Mouse (Mus musculus) monocyte, adult 5-6 weeks (primary cell): ENCODE results near the gene Dand5. TPM values are rescaled to one million over a fixed set of nuclear protein-coding genes. Genes with fewer than 3 reads are reported as not detected.
A peak's percentile ranks its signal among the peaks of the same experiment; 100 is the strongest.

Source experiments
- ATAC-seq: fragments of 153-309, 156-312 bp; replicated peaks from 2 replicates; pipeline ENCODE4 v1.8.0; 2017; ENCODE audit warnings: mild to moderate bottlenecking; ENCODE audit not compliant: low TSS enrichment, insufficient number of reproducible peaks, severe bottlenecking, poor library complexity, low FRiP score
- total RNA-seq: library from RNA; stranded (forward); fragments of 200-1000, 200-491, 200-594 nt; gene quantifications from 3 replicates; pipeline ENCODE4 v1.2.3, GENCODE M21; 2017

The Dand5 gene
- 3.6 to 4.0 TPM (median 3.8 TPM) in 3 replicates for total RNA-seq

- no peak for ATAC-seq
Observed at GRCm38 (mm10) chr8:84822723-84823122, at the start of gene Dand5. TSS of gene Dand5 (minus strand) at chr8:84822823.

- peak; percentile 62 for ATAC-seq
Observed at GRCm38 (mm10) chr8:84871376-84872308, 49.0 kb upstream of the Dand5 start, which contains the start of gene Syce2. TSS of gene Syce2 (plus strand) at chr8:84872111.

GRCm38 (mm10) chr8:84856864-84857441, 34.3 kb upstream of the Dand5 start, which contains the start of gene Farsa:
TSS of gene Farsa (plus strand) at chr8:84856989.
- peak; percentile 98 for ATAC-seq

- ATAC-seq, result no peak
Observed at GRCm38 (mm10) chr8:84856434-84856833, 33.8 kb upstream of the Dand5 start.

GRCm38 (mm10) chr8:84847684-84848435, 25.2 kb upstream of the Dand5 start:
- no peak for ATAC-seq

GRCm38 (mm10) chr8:84846722-84847572, 24.3 kb upstream of the Dand5 start, which contains the start of gene Calr:
TSS of gene Calr (minus strand) at chr8:84846934.
- peak; percentile 97 for ATAC-seq

- no peak for ATAC-seq
Observed at GRCm38 (mm10) chr8:84846094-84846721, 23.6 kb upstream of the Dand5 start.

GRCm38 (mm10) chr8:84845355-84846093, 22.9 kb upstream of the Dand5 start:
- ATAC-seq, result no peak

- no peak for ATAC-seq
Observed at GRCm38 (mm10) chr8:84844397-84845070, 21.9 kb upstream of the Dand5 start.

GRCm38 (mm10) chr8:84841514-84841913, 18.9 kb upstream of the Dand5 start:
- no peak for ATAC-seq

GRCm38 (mm10) chr8:84840248-84840999, 17.8 kb upstream of the Dand5 start, which contains the start of gene Rad23a:
TSS of gene Rad23a (minus strand) at chr8:84840665.
- peak; percentile 92 for ATAC-seq

- ATAC-seq, result no peak
Observed at GRCm38 (mm10) chr8:84839875-84840247, 17.2 kb upstream of the Dand5 start.

GRCm38 (mm10) chr8:84839411-84839810, 16.8 kb upstream of the Dand5 start:
- no peak for ATAC-seq

- ATAC-seq, result no peak
Observed at GRCm38 (mm10) chr8:84838513-84838912, 15.9 kb upstream of the Dand5 start.

- ATAC-seq, result no peak
Observed at GRCm38 (mm10) chr8:84837912-84838470, 15.4 kb upstream of the Dand5 start.
